Mouse (Mus musculus): ENCODE data around the gene Tmem151a.

DNA sequence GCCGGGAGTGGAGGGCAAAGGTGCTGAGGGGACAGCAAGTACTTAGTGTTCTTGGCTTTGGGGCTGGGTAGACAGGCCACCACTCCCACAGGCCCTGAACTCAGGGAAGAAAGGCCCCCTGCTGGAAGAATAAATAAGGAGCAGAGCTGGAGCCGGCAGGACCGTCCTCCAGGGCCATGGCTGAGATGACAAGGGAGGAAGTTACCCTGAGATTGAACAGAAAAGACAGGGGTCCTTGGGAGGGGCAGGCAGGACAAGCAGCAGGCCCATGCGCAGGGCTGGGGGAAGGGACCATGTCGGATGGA is 22.9 kb upstream of the Tmem151a start:
- TF ChIP-seq CTCF (IDR thresholded peaks at IDR 0.05; ENCODE audit: low read depth, low read length) (peak; percentile 33), EP300 (IDR thresholded peaks at IDR 0.05; ENCODE audit: insufficient read depth, low read depth, low read length) (no peak), POLR2A (IDR thresholded peaks at IDR 0.05; ENCODE audit: insufficient read depth, low read length) (no peak)

Data from ES-Bruce4 (cell line).